Mouse (Mus musculus) left cerebral cortex, postnatal 14 days (tissue): Measurements from ENCODE around the gene Bub1b. TPM values are rescaled to one million over a fixed set of nuclear protein-coding genes. Genes with fewer than 3 reads are reported as not detected.
"Not testable (repeated sequence)": the region's sequence is repeated elsewhere in the genome, so short reads cannot be mapped to it uniquely, and the experiment has no call there.

ENCODE experiments used
- DNase-seq, 2 experiments: peaks; one replicate each; pipeline ENCODE4 v3.0.0; 2021 to 2022; ENCODE audit warnings: low spot score in 2 of 2, mixed read lengths in 1 of 2
- intact Hi-C: fragments of 180-260 bp; cut with DNase I; formaldehyde crosslinking; loops from one replicate; pipeline ENCODE4 v1.15.1; 2025
- total RNA-seq, 2 experiments: library from RNA; stranded (reverse); gene quantifications; 2 replicates each; pipeline ENCODE4 v1.2.3; 2021

Bub1b gene
- total RNA-seq, 2 experiments from 2014 or later, result 1.5 to 1.9 TPM

DNA sequence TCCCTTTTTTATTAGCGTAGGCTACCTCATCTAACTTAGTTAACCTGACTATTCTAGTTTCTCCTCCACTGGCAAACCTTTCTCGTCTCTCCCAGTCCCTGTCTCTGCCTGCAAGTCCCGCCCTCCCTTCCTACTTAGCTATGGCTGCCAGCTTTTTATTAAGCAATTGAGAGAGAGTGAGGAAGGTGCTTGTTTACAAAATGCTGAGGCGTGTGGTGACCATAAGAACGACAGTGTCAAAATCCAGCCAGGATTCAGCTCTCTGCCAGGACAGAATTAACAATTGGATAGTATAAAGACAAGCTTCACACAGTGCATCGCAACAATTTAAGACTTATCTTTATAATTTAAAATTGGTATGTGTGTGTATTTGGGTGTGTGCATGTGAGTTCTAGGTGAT is 6.1 kb downstream of the Bub1b start:
- intact Hi-C loops, result no loop called here

DNA sequence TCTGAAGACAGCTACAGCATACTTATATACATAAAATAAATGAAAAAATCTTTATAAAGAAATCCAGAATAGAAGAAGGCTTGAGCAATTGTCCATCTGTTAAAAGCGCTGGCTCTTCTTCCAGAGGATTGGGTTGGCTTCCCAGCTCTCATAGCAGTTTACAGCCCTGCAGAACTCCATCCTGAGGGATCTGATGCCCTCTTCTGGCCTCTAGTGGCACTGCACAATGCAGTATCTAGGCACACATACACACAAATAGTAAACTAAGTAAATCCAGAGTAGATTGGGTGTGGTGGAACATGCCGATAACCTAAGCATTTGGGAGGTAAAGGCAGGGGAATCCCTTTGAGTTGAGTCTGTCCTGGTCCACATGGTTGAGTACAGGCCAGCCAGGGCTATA is 8.0 kb downstream of the Bub1b start:
- DNase-seq, result peak in 1 of 2 experiments; percentile 18
- intact Hi-C loops, result loop anchor here (2.0 kb wide), 1 partner anchor 119 kb away; no protein-coding TSS in a partner anchor

More for the DNA sequence above, 6.1 kb downstream of the Bub1b start:
- DNase-seq, result no peak

DNA sequence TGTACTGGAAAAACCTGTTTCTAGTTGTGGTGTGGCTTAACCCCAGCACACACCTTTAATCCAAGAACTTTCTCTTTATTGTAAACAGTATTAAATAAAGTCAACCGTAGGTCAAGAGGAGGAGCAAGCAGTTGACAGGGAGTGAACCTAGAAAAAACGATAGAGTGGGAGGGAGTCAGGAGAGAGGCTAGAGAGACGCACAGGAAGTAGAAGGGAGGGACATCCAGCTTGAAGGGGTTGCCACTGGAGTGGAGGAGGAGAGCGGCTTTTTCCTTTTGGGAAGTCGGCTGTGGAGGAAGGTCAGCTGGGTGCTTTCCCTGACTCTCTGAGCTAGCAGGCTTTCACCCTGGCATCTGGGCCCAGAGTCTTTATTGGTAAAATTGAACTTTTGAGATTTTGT is 9.0 kb downstream of the Bub1b start:
- intact Hi-C loops, result loop anchor here (2.0 kb wide), 1 partner anchor 120 kb away; no protein-coding TSS in a partner anchor
- DNase-seq, result no peak

DNA sequence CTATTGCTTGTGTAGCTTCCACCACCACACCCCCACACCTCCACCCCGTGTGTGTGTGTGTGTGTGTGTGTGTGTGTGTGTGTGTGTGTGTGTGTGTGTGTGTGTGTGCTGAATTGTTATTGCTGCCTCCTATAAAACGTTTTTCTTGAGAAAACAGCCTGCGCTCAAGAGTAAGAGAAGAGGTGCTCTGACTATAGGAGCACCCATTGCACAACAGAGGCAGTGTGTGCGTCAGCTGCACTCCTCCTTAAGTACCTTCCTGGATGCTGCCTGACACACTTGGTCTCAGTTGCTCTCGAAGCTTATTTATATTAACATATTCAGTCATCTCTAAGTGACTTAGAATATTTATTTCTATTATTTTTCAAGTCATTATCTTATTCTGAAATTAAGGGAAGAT is 20.0 kb downstream of the Bub1b start:
- intact Hi-C loops, result no loop called here
- no peak for DNase-seq

DNA sequence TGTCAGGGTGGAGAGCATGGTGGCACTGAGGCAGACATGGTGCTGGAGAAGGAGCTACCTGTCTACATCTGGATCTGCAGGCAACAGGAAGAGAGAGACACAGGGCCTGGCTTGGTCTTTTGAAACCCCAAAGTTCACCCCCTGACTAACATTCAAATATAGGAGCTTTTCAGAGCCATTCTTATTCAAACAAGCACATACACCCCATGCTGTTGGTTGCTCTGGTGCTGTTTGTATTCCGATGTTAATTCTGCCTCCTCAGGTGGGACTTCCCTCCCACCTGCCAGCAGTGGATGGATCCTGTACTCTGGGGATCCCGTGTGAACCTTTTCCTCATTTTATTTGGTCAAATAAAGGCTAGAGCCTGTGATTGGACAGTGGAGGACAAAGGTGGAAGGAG is 22.1 kb downstream of the Bub1b start:
- no peak for DNase-seq
- intact Hi-C loops, result no loop called here

DNA sequence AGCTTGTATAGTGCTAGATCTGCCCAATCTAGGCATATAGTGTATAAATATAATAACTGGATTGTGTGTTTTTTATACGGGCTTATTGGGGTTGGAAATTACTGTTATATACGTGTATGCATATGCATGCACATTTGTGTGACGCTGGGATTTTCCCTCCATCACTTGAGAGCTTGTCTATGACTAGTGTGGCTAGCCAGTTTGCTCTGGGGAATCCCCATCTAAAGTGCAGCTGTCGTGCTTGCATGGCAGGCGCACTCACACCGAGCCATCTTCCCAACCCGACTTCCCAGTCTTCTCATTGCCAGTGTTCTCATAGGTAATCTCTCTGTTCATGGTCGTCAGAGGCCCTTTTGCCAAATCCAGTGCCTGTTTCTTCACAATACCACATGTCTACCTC is 22.6 kb downstream of the Bub1b start:
- intact Hi-C loops, result no loop called here
- DNase-seq, result no peak

DNA sequence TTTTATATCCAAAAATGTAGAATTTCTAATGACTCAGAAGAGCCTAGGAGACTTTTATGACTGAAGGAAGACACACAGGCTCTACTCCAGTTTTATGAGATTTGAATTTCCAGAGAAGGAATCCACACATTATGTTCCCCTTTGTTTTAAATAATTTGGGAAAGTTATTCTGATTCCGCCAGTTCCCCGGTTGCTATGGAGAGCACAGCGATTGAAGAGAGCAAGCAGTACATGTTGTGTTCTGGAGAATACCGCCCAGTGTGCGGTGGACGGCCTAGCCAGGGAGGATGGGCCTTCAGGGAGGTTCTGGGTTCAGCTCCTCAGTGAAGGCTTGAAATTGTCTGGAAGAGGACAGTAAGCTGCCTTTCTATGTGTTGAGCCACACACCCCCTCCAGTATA is 31.3 kb downstream of the Bub1b start:
- peak; percentile 19 to 25 for DNase-seq
- intact Hi-C loops, result loop anchor here (5.0 kb wide), 1 partner anchor 142 kb away; no protein-coding TSS in a partner anchor

DNA sequence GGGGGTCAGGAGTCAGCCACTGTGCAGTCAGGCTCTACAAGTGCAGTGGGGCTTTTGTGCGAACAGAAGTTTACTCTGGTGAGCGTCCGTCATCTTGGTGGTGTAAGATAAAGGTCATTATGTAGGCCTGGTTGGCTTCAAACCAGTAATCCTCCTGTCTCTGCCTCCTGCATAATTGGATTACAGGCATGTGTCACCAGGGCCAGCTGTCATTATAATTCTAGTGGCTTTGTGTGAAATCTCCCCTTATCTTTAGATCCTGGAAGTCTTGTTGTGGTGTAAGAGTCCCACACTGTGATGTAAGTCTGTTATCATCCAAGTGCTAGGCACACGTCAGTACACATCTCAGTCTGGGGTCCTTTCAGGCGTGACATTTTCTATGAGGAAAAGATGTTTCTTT is 35.4 kb downstream of the Bub1b start:
- intact Hi-C loops, result loop anchor here (10.0 kb wide), 1 partner anchor 369 kb away; no protein-coding TSS in a partner anchor
- DNase-seq, result no peak

DNA sequence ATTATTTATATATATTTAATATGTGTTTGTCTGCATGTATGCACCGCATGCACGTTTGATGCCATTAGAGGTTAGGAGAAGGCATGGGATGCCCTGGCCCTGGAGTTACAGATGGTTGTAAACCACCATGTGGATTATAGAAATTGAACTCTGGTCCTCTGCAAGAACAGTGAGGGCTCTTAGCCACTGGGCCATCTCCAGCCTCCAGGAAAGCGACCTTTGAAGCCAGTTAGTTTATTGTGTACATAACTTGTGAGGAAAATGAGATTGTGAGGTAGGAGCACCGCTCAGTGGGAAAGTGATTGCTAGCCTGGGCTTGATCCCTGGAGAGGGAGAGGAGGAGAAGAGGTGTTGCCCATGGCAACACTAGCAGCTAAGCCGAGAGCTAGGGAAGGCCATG is 39.2 kb downstream of the Bub1b start:
- intact Hi-C loops, result loop anchor here (5.0 to 10.0 kb wide), 2 partner anchors 95 to 372 kb away; no protein-coding TSS in a partner anchor
- no peak for DNase-seq

DNA sequence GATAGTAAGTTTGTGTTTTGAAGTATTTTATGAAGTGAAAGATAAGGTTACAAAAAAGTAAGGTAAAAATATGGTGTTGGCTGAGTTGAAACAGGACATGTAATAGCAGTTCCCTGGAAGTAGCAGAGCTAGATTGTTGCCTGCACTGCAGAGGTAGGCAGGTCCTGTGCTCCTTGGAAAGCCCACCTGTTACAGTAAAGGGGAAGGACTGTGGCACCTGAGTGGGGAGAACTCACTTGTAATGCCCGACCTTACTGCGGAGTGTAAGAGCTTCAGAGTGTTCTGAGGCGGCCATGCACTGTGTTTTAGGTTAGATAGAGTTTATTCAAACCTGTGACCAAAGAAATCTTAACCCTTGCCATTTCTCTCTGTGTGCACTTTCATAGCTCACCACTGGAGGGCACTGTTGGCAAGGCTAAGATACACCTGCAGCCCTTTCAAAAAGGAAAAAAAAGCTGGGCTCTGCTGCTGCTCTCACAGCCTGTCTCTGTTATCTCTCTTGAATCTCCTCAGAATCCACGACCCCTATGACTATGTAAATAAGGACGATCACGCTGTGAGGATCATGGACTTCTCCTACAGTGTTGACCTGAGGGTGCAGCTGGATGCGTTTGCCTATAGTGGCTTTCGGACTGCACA is 40.0 kb downstream of the Bub1b start:
- peak; percentile 76 to 78 for DNase-seq

DNA sequence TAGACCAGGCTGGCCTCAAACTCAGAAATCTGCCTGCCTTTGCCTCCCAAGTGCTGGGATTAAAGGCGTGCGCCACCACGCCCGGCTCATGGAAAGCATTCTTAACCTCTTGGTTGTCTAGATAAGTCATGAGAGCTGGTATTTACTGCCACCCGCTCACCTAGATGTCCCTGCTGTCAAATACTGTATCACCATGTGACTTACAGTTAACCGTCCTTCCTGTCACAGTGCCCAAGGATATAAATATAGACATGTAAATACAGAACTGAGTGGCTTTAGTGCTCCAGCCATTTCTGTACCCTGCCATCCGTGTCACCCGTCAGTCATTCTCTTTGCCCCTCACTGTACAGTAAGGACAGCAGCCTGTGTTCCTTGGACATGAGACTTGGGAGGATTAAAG is 40.7 kb downstream of the Bub1b start:
- DNase-seq, result no peak
- intact Hi-C loops, result loop anchor here (2.0 to 10.0 kb wide), 3 partner anchors 56 to 374 kb away; no protein-coding TSS in a partner anchor

More for the DNA sequence above, 40.0 kb downstream of the Bub1b start:
- intact Hi-C loops, result loop anchor here (2.0 to 10.0 kb wide), 3 partner anchors 57 to 373 kb away; no protein-coding TSS in a partner anchor

DNA sequence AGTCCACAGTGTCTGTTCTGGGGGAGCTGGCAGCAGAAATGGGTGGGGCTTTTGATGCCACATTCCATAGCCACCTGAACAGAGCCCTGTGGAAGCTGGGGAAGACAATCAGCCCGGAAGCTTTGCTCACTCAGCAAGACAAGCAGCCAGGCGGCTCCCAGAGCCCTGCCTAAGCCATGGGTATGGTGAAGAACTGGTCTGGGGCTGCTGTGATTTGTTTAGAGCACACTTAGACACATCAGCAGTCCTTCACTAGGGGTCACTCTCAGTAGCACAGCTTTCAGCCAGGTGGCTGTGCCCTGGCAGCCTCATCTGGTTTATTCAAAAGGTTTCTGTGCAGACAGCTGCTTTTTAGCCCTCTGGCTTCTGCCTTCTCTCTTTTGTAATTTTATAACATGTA is 43.1 kb downstream of the Bub1b start:
- intact Hi-C loops, result loop anchor here (2.0 kb wide), 1 partner anchor 242 kb away; no protein-coding TSS in a partner anchor
- no peak for DNase-seq

DNA sequence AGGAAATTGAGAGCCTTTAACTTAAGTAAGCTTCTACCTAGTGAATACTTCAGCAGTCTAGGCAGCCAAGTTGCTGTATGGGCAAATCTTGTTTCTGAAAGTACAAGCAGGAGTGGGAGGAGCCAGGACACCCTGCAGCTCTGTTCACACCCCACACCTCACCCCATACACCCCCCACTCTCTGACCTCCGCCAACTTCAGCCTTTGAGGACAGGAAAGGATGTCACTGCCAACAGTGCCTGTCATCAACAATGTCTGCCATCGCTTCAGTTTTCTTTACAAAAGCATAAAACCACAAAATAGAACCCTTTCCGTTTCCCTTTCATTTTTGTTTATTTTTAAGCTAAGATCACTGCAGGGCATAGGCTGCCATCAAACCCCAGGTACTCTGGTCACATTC is 44.4 kb downstream of the Bub1b start:
- DNase-seq, result no peak
- intact Hi-C loops, result no loop called here

DNA sequence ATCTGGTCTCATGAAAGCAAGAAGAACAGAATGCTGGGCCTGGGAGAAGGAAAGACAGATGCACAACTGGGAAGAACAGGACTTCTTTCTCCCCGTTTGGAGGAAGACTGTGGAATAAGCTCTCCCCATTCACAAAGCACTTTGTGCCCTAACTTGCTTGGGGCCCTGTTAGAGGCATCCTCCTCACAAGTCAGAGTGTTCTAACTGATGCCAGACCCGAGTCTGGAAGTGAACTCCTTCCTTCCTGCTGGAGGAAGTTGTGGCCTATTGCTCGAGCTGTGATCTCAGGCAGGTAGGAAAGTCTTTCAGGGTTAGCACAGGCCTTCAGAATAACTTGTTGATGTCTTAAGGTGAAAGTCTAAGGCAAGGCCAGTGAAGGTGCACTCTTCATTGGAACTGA is 44.9 kb downstream of the Bub1b start:
- intact Hi-C loops, result no loop called here

DNA sequence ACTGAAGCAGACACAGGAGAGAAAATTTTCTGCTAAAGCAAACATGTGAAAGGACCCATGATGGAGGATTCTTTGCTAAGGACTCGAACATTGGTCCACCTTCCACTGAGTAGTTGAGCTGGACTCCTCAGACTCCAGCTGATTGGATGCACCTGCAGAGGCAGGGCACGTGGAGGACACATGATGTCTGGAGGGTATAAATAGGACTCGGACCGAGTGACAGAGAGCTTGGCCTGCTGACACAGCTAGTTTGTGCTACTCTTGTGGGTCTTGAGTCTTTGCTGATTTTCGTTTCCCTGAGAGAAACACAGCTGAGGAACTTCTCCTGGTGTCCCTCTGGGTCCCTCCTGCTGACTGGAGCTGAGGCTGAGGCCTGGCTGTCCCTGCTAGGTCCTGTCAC is 48.7 kb downstream of the Bub1b start:
- intact Hi-C loops, result no loop called here
- peak in 1 of 2 experiments; percentile 15 for DNase-seq

More for the DNA sequence above, 44.9 kb downstream of the Bub1b start:
- no peak for DNase-seq

DNA sequence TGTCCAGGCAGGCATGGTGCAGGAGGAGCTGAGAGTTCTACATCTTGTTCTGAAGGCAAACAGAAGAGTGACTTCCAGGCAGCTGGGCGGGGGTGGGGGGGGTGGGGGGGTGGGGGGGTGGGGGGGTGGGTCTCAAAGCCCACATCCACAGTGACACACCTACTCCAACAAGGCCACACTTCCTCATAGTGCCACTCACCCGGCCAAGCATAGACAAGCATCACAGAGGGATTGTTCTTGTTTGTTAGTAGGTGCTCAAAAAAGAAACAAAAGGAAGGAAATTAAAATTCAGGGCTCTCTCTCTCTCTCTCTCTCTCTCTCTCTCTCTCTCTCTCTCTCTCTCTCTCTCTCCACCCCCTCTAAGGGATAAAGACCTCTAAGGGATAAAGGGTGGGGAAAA is 52.7 kb downstream of the Bub1b start:
- DNase-seq, result not testable (repeated sequence)
- intact Hi-C loops, result loop anchor here (5.0 kb wide), 1 partner anchor 37 kb away; no protein-coding TSS in a partner anchor

DNA sequence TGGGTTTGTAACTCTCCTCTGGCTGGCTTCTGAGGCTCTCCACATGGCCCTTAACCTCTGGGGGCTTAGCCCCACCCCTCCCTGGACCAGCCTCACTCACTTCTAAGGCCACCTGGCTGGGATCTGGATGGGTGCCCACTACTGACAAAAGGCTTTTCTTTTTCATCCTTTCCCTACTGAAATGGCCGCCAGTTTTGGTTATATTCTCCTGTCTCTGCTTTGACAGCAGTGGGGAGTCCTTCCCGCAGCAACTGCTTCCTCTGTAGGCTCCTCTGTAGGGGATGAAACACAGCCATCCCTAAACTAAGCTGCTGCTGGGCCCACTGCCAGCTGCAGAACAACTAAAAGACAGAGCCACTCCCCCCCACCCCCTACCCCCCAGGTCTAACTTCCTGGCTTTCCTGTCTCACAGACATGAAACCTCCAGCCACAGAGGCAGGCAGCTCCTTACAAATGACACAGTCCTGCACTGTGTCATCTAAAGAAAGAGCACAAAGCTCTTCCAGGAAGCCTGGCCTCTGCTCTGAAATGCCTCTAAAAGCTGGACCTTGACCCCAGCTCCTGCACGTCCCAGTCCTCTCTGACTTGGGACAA is 58.8 kb downstream of the Bub1b start:
- intact Hi-C loops, result no loop called here

DNA sequence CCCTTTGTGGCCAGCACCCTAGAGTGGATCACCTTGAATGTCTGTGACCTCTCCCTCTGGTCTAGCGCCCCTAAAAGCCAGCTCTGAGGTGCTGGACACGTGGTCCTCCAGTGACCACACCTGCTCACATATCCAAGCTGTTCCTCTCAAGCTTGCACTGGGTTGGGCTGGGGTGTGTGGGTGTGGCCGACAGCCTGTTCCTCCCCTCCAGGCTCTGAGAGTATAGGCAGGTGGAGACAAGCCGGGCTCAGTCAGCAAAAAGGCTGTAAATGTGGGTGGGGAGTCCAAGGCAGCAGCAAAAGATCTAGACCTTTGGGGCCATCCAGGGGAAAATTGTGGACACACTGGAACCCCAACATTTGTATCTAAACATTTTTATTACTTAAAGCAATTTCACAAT is 60.4 kb downstream of the Bub1b start:
- no peak for DNase-seq
- intact Hi-C loops, result no loop called here

More for the DNA sequence above, 58.8 kb downstream of the Bub1b start:
- DNase-seq, result no peak

DNA sequence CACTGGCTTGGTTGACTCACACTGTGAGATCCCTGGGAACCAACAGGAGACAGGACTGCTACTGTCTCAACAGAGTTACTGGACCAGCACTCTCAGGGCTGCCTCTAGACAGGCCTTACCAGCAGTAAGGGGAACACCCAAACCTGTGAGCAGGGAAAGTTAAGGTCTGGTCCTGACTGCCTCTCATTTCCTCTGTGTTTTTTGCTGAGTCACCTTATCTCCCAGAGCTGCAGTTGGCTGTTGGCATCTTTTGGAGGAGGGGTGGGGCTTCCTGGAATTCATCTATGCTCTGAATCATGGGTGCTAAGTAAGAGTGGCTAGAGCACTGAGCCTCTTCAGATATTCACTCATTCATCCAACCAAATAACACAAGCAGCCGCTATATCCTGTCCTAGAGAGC is 61.1 kb downstream of the Bub1b start:
- DNase-seq, result peak; percentile 45 to 69
- intact Hi-C loops, result no loop called here

DNA sequence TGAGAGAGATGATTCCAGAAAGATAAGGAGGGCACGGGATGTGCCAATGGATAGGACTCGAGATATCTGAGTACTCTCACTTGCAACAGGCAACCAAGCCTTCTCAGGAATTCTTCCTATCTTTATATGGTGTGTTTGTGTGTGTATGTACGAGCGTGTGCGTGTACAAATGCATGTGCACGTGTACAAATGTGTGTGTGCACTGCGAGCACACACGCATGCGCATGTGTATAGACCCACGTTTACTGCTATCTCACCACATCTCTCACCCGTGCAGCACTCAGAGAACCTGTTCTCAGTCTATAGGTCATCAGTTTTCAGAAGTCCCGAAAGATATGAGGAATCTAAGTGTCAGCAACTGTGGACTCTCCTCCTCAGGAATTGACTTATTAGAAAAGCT is 61.5 kb downstream of the Bub1b start:
- intact Hi-C loops, result no loop called here
- no peak for DNase-seq

DNA sequence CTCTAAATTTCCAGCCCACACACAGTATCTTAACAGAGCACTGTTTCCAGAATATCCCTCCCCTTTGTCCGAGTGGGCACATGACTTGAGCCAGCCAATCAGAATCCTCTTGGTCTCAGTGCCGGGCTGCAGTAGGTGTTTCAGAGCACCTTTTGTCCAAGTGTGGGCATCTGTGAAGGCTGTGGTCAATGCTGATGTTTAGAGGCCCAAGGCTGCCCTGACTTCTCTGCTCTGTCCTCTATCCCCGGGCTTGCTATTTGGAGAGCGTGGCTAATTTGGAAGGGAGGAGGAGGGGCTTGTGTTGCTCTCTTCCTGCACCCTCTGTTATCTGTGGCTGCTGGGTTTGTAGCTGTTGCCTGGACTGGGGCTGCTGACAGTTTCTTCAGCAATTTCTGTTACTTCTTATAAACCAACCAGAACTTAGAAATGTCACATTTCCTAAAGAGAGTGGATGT is 62.0 kb downstream of the Bub1b start:
- DNase-seq, result no peak
- intact Hi-C loops, result no loop called here
